Mouse (Mus musculus) liver, embryonic 12.5 days (tissue): ENCODE data around the gene Slc50a1. TPM values are rescaled to one million over a fixed set of nuclear protein-coding genes. Genes with fewer than 3 reads are reported as not detected.

ENCODE experiments used
- ATAC-seq: fragments of 200-750 bp; cut with Nextera tagmentation; 2 replicates; pipeline ENCODE4 v1.8.0; 2017; ENCODE audit warnings: moderate number of reproducible peaks, mild to moderate bottlenecking, moderate library complexity
- H3K27ac ChIP-seq: fragments of 300-500 bp; sonication (generic); 2 replicates; pipeline ENCODE4 v1.5.1; 2016; ENCODE audit warnings: mild to moderate bottlenecking
- H3K27me3 ChIP-seq: fragments of 300-500 bp; sonication (generic); replicated peaks from 2 replicates; pipeline ENCODE4 v1.6.1; 2016; ENCODE audit warnings: mild to moderate bottlenecking, moderate library complexity
- H3K36me3 ChIP-seq: fragments of 300-500 bp; sonication (generic); 2 replicates; pipeline ENCODE4 v1.6.1; 2016; ENCODE audit warnings: mild to moderate bottlenecking, moderate library complexity
- H3K4me1 ChIP-seq: fragments of 300-500 bp; sonication (generic); 2 replicates; pipeline ENCODE4 v1.6.1; 2016
- H3K4me2 ChIP-seq: fragments of 300-500 bp; sonication (generic); 2 replicates; pipeline ENCODE4 v1.6.1; 2016; ENCODE audit warnings: mild to moderate bottlenecking, moderate library complexity
- H3K4me3 ChIP-seq: fragments of 300-500 bp; sonication (generic); 2 replicates; pipeline ENCODE4 v1.5.1; 2016; ENCODE audit warnings: mild to moderate bottlenecking, moderate library complexity
- H3K9ac ChIP-seq: fragments of 300-500 bp; sonication (generic); 2 replicates; pipeline ENCODE4 v1.6.1; 2016; ENCODE audit warnings: mild to moderate bottlenecking, moderate library complexity
- H3K9me3 ChIP-seq: fragments of 300-500 bp; sonication (generic); replicated peaks from 2 replicates; pipeline ENCODE4 v1.6.1; 2016; ENCODE audit warnings: mild to moderate bottlenecking, moderate library complexity
- WGBS: fragments of 180-500 bp; shearing (Covaris S2); methylation state at CpG from one replicate; pipeline ENCODE4 v1.1.7; 2016; ENCODE audit not compliant: insufficient replicate concordance; 5-methylcytosine and 5-hydroxymethylcytosine counted together
- polyA plus RNA-seq: library from polyadenylated mRNA; unstranded; fragments of >200 nt; fragmentation: Nextera tagmentation; extraction: Ambion mirVana; gene quantifications from 2 replicates; pipeline ENCODE4 v1.2.1, GENCODE M21; 2016

Slc50a1 gene
- polyA plus RNA-seq = 19.3 and 21.6 TPM in 2 replicates

DNA sequence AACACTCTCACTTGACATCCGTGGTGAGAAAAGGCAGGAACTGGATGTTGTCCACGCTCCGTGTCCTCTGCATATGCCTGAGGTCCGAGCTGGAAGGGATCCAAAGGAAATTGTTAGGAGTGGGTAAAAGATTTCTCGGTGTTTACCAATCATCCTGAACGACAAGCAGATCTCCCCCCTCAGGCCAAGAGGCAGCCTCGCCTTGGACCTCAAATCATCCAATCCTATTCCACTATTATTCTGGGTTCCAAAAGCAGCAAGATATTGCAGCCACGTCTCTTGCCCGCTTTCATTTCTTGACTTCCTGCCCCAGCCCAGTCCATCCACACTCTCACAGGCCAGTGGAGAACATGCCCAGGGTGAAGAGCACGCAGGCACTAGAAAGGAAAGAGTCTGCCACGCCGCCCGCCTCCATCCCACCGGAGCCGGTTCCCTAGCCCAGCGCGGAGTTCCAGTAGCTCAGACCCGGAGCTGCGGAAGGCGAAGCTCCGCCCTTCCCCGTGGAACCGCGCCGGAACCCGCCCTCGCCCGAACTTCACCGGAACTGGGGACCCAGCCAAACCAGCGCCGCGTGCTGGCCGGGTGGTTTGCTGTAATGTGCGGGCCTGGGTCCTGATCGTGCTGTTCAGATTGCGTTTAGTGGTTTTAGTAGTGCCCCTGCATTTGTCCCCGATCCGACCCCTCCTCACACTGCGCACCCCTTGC, at the start of gene Slc50a1:
TSS of gene Slc50a1 (minus strand) at position 520 of the 705 bp plus-strand sequence.
- Histone ChIP-seq H3K27me3 (peaks cover 19% of the 10 kb centered on the region), H3K4me3 (peak within 1 kb of the TSS; percentile 67), H3K9ac (peak within 1 kb of the TSS; percentile 73), H3K27ac (peak within 1 kb of the TSS; percentile 39), H3K36me3 (peaks cover 5% of the 10 kb centered on the region; the same call in 1 of the 2 replicates), H3K4me2 (peak within 1 kb of the TSS; percentile 83), H3K9me3 (no peaks in the 10 kb centered on the region), H3K4me1 (peaks cover 45% of the 10 kb centered on the region)
- 3% methylated on average over 39 of the region's 39 CpGs for WGBS
- ATAC-seq = peak; percentile 53

DNA sequence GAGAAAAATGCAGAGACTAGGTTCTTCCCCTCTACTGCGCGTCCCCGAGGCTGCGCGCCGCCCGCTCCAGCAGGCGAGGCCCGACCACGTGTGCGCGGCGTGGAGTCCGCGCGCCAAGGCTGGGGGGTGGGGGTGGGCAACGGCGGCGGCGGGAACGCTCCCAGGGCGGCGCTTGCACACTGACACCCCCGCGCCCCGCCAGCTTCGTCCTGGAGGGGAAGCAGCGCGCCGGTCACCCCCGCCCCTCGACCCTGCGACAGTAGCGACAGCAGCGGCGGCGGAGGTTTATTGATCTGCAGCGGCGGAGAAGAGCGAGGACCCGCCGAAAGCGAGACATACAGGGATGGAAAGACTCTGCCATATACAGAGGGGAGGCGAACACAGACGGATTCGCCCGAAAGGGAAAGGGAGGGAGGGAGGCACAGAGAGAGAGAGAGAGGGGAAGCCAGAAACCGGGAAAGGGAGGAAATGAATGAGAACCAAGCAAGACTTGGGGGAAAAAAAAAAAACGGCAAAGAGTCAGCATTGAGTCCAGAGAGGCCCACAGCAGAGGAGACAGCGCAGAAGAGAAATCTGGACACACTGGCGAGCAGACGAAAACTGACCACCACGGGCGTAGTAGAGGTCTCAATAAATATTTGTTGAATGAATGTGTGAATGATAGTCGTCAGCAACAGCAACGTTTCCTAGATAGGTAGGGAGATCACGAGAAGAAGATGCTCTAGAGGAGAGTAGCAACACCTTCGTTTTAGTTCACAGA, 49.4 kb upstream of the Slc50a1 start:
- Histone ChIP-seq H3K27me3 (peaks cover 99% of the 10 kb centered on the region), H3K9ac (no peak overlapping the region), H3K4me1 (peaks cover 53% of the 10 kb centered on the region), H3K4me3 (peak overlapping the region; percentile 42), H3K36me3 (no peaks in the 10 kb centered on the region), H3K9me3 (no peaks in the 10 kb centered on the region), H3K4me2 (peak overlapping the region; percentile 75), H3K27ac (no peak overlapping the region)
- WGBS = 5% methylated on average over 58 of the region's 58 CpGs
- no peak for ATAC-seq

GRCm38 (mm10) chr3:89318971-89319590, 48.7 kb upstream of the Slc50a1 start:
- peak overlapping the region; percentile 42; the same call in 1 of the 2 replicates for H3K4me3 ChIP-seq
- no peaks in the 10 kb centered on the region for H3K36me3 ChIP-seq
- ATAC-seq = no peak
- H3K9ac ChIP-seq = no peak overlapping the region
- H3K27me3 ChIP-seq = peaks cover 97% of the 10 kb centered on the region
- 15% methylated on average over 21 of the region's 21 CpGs for WGBS
- peak overlapping the region; percentile 62 for H3K4me2 ChIP-seq
- no peaks in the 10 kb centered on the region for H3K9me3 ChIP-seq
- peaks cover 53% of the 10 kb centered on the region for H3K4me1 ChIP-seq
- no peak overlapping the region for H3K27ac ChIP-seq

GRCm38 (mm10) chr3:89318316-89318715, 47.9 kb upstream of the Slc50a1 start:
- no peak overlapping the region for H3K4me2 ChIP-seq
- peaks cover 53% of the 10 kb centered on the region for H3K4me1 ChIP-seq
- no peak overlapping the region for H3K27ac ChIP-seq
- H3K4me3 ChIP-seq = no peak overlapping the region
- H3K9me3 ChIP-seq = no peaks in the 10 kb centered on the region
- peaks cover 93% of the 10 kb centered on the region for H3K27me3 ChIP-seq
- no peak for ATAC-seq
- H3K9ac ChIP-seq = no peak overlapping the region
- no peaks in the 10 kb centered on the region for H3K36me3 ChIP-seq
- 60% methylated on average over 8 of the region's 8 CpGs for WGBS

DNA sequence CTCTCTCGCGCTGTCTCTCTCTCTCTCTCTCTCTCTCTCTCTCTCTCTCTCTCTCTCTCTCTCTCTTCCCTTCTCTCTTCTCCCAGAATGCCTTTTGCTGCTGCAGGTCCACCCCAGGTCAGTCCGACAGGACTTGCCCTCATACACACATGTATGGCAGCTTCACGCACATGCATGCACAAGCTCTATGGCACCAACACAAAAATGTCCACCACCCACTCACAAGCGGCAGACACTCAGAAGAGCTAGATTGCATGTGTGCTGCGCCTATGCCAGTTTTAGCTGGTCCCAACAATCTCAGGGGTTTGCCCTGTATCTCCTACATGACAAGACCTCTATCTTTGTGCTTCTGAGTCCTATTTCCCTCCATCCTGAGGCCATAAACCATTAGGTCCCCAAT, 46.9 kb upstream of the Slc50a1 start:
- no peak overlapping the region for H3K9ac ChIP-seq
- H3K4me3 ChIP-seq = no peak overlapping the region
- H3K27ac ChIP-seq = no peak overlapping the region
- no peak for ATAC-seq
- H3K27me3 ChIP-seq = peaks cover 86% of the 10 kb centered on the region
- H3K9me3 ChIP-seq = no peaks in the 10 kb centered on the region
- no peaks in the 10 kb centered on the region for H3K36me3 ChIP-seq
- H3K4me1 ChIP-seq = peaks cover 45% of the 10 kb centered on the region
- no peak overlapping the region for H3K4me2 ChIP-seq
- WGBS = 59% methylated on average over 6 of the region's 6 CpGs

DNA sequence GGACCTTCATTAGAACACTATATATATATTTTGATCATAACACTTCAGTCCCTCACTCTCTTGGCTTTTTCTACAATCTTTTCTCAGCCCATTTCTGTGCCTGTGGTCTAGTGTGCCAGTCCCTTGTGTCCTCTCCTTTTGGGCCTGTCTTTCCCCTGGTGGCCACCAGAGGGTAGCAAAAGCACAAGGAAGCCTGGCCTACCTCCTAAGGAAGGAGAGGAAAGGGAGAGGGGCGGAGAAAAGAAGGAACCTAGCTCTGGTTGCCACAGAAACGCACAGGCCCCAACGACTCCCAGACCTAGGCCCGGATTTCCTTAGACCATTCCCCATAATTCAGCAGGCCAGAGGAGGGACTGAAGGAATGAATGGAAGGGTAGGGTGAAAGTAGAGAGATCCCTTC, 46.5 kb upstream of the Slc50a1 start:
- Histone ChIP-seq H3K4me1 (peaks cover 41% of the 10 kb centered on the region), H3K4me3 (no peak overlapping the region), H3K27ac (no peak overlapping the region), H3K4me2 (no peak overlapping the region), H3K9ac (no peak overlapping the region), H3K9me3 (no peaks in the 10 kb centered on the region), H3K36me3 (no peaks in the 10 kb centered on the region), H3K27me3 (peaks cover 82% of the 10 kb centered on the region)
- ATAC-seq = no peak
- WGBS = 1% methylated on average over 4 of the region's 4 CpGs

DNA sequence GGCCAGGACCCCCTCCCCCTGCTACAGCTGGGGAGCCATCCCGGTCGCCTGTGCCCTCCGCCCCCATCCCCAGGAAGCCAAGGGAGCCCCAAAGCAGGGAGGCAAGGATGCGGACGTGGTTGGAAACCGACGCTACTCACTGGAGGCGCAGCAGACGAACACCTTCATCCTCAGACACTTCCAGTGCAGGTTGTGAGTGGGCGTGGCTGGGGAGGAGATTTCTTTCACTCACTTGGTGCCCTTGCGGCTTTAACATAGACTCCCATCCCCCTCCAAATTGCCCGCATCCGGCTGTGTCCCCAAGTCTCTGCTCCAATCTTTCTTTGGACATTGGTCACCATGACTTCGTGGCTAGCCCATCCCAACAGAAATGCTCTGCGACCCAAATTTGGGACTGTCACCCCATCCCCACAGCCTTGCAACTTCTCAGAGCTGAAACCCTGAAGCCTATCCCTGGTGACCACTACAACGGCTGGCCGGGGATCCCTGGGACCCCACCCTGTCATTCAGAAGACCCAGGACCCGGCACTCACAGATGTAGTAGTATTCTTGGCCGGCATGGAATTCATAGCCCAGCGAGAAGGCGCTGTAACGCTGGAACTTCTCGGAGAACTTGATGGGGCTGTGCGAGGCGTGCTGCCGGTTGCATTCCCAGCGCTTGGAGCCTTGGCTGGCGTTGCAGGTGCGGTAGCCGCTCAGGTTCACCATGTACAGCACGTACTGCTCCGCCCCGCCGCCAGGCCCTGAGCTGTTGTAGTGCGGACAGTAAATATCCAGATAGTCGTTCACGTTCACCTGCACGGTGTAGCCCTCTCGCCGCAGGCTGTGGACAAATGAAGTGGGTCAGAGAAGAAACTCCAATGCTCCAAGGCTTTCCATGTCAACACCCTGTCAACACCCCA, 45.8 kb upstream of the Slc50a1 start:
- Histone ChIP-seq H3K4me2 (peak overlapping the region; percentile 56), H3K27ac (no peak overlapping the region), H3K4me3 (no peak overlapping the region; the same call in 1 of the 2 replicates), H3K27me3 (peaks cover 75% of the 10 kb centered on the region), H3K9me3 (no peaks in the 10 kb centered on the region), H3K36me3 (no peaks in the 10 kb centered on the region), H3K9ac (no peak overlapping the region), H3K4me1 (peaks cover 35% of the 10 kb centered on the region)
- WGBS = 19% methylated on average over 37 of the region's 40 CpGs
- no peak for ATAC-seq

GRCm38 (mm10) chr3:89315195-89315929, 45.0 kb upstream of the Slc50a1 start:
- H3K4me2 ChIP-seq = peak overlapping the region; percentile 56
- WGBS = 8% methylated on average over 26 of the region's 26 CpGs
- no peak overlapping the region for H3K9ac ChIP-seq
- peaks cover 27% of the 10 kb centered on the region for H3K4me1 ChIP-seq
- peaks cover 67% of the 10 kb centered on the region for H3K27me3 ChIP-seq
- no peak overlapping the region for H3K27ac ChIP-seq
- H3K36me3 ChIP-seq = no peaks in the 10 kb centered on the region
- H3K4me3 ChIP-seq = peak overlapping the region; percentile 21
- ATAC-seq = 0 out of 2 replicates have a peak, but pooled peaks have one; percentile 17
- H3K9me3 ChIP-seq = no peaks in the 10 kb centered on the region

DNA sequence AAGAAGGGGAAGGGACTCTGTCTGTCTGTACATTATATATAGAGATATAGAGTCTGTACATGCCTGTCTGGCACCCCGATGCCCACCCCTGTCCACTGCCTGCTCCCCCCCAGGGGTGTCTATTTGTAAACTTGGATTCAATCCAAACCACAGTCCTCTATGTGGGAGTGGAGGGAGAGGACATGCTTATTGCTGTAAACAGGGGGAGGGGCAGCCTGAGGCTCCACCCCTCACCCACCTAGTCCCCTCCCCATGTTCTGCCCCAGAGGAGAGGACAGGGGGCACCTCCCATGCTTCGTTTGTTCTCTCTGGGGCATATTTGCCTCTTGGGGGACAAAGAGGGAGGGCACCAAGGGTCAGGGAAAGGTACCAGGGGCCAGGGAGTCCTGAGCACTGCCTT, 44.4 kb upstream of the Slc50a1 start:
- 0 out of 2 replicates have a peak, but pooled peaks have one; percentile 14 for ATAC-seq
- H3K36me3 ChIP-seq = no peaks in the 10 kb centered on the region
- no peak overlapping the region; the same call in 1 of the 2 replicates for H3K4me2 ChIP-seq
- no peak overlapping the region for H3K9ac ChIP-seq
- H3K27me3 ChIP-seq = peaks cover 61% of the 10 kb centered on the region
- no peak overlapping the region for H3K27ac ChIP-seq
- no peak overlapping the region for H3K4me3 ChIP-seq
- WGBS = 48% methylated on average over 2 of the region's 2 CpGs
- H3K9me3 ChIP-seq = no peaks in the 10 kb centered on the region
- H3K4me1 ChIP-seq = peaks cover 24% of the 10 kb centered on the region

DNA sequence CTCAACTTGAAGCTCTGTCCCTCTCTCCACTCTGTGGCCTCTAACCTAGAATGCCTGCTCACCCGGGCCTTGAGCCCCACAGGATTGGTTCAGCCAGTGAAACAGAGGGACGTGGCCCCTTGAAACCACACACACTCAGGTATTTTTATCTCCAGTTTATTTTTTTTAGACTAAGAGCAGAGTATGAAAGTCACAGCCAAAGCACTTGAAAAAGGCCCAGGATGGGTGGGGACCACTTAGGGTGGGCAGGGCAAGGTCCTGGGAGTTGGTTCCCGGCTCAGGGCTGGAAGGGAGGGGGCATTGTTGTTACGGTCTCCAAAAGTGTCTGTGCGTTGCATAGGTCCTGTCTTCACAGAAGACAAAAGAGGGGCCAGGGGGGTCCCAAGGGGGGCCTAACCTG, 44.0 kb upstream of the Slc50a1 start:
- Histone ChIP-seq H3K9me3 (no peaks in the 10 kb centered on the region), H3K4me3 (no peak overlapping the region), H3K27ac (no peak overlapping the region), H3K36me3 (no peaks in the 10 kb centered on the region), H3K9ac (no peak overlapping the region), H3K27me3 (peaks cover 57% of the 10 kb centered on the region), H3K4me1 (peaks cover 20% of the 10 kb centered on the region), H3K4me2 (no peak overlapping the region)
- 56% methylated on average over 5 of the region's 5 CpGs for WGBS
- 0 out of 2 replicates have a peak, but pooled peaks have one; percentile 12 for ATAC-seq
